Mouse (Mus musculus): ENCODE results near the gene Dennd4b.

DNA sequence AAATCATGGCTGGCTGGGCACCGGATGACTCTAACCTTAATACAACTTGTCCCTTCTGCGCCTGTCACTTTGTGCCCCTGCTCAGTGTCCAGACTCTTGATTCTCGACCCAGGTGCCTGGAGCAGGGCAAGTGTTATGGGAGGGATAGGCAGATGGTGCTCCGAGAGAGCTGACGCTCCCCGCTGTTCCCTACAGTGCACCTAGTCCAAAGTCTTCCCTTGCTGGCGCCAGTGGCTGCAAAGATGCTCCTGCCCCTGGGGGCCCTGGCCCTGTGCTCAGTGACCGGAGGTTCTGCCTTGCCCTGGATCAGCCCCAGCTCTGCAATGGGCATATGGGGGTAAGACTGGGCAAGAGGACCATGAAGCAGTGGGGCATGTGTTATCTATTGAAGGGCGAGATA, 12.8 kb downstream of the Dennd4b start:
- TF ChIP-seq CTCF (IDR thresholded peaks at IDR 0.05; ENCODE audit: low read depth, low read length), result no peak
- TF ChIP-seq POLR2A (IDR thresholded peaks at IDR 0.05; ENCODE audit: borderline replicate concordance, low read depth, low read length), result no peak

All from bone marrow macrophage, adult 2 months (primary cell).